Mouse (Mus musculus): ENCODE data around the gene AA986860.

DNA sequence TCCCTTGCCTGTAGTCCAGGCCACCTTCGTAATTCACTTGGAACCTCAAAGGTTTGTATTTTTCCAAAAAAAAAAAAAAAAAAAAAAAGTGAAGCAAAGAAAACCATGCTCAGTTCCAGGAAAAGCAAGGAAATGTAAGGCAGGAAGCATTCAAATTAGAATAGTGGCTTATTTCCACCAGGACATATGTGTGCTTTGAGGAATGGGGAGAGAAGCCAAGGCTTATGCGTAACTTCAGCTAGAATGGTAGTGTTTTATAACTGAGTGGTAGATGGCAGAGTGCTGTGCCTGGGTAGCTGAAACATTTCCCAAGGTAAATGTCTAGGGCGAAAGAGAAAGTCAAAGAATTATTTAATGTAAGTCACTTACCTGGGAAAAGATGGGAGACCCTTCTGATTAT, 3.1 kb upstream of the AA986860 start:
- TF ChIP-seq CTCF (IDR thresholded peaks at IDR 0.05) (no peak), POLR2A (IDR thresholded peaks at IDR 0.05; ENCODE audit: insufficient read depth, low read depth, low read length) (no peak)

Measured in heart, adult 2 months (tissue).